Mouse (Mus musculus) small intestine, adult 10 weeks (tissue): ENCODE data around the gene Notch2. TPM values are rescaled to one million over a fixed set of nuclear protein-coding genes. Genes with fewer than 3 reads are reported as not detected.

Experiments
- polyA plus RNA-seq: library from polyadenylated mRNA; stranded (reverse); fragments of 350-450 nt; fragmentation: Illumina TruSeq; extraction: RNeasy Lipid Tissue Mini Kit (QIAGEN cat#74804); gene quantifications from one replicate; pipeline ENCODE4 v1.2.3, GENCODE M21; 2014; ENCODE audit warnings: low replicate concordance

Notch2 gene
- polyA plus RNA-seq, result 2.5 TPM

DNA sequence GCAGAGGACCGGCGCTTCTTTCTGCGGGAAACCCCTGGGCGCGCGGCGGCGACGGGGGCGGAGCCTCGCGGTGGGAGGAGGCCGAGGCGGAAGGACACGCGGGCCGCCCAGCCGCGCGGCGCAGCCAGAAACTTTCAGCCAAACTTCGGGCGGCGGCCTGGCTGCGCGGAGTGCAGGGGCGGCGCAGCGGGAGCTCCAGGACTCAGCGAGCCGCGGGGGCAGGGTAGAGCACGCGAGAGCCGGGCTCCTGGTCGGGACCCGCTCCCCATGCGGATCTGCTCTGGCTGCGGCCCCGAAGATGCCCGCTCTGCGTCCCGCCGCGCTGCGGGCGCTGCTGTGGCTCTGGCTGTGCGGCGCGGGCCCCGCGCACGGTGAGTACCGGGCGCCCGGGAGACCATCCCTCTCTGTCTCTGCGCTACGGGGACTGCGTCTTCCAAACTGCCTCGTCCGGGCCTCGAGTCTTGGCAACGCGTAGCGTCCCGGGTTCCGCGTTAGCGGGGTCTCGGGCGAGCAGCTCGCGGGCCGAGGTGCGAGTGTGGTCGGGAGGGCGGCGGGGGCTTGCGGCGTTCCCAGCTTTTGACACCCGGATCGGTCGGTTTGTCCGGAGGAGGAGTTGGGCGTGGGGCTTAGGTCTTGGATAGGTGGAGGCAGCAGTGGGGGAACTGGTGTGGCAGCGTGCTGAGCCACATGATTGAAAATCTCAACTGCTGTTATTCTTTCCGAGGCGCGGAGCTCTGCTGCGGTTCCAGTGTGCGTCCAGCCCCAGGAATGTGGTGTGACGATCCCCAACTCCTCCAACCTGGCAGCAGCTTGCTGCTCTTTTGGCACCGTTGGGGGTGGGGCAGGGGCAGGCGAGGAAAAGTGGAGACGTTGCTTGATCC is at the start of gene Notch2:
Notch2 (plus strand) TSS at position 127 of the 881 bp plus-strand sequence.

GRCm38 (mm10) chr3:98160330-98160729 is 147.0 kb downstream of the Notch2 start, which contains the start of gene Adam30:
TSS of gene Adam30 (plus strand) at chr3:98160630.

Other genes with a start within 250 kb of the Notch2 start
- 58.1 TPM for gene Pde4dip, start 124.8 kb upstream of the Notch2 start, polyA plus RNA-seq
- gene Sec22b, start 112.3 kb upstream of the Notch2 start, polyA plus RNA-seq, result 103 TPM
- not detected for gene Adam30, start 147.1 kb downstream of the Notch2 start, polyA plus RNA-seq
- 166 TPM for gene Reg4, start 208.6 kb downstream of the Notch2 start, polyA plus RNA-seq